Mouse (Mus musculus) kidney, postnatal 14 days (tissue): ENCODE data around the gene Arid3a.

ENCODE experiments used
- DNase-seq: peaks from one replicate; pipeline ENCODE4 v3.0.0; 2022; ENCODE audit warnings: mixed read lengths

Gene Arid3a

DNA sequence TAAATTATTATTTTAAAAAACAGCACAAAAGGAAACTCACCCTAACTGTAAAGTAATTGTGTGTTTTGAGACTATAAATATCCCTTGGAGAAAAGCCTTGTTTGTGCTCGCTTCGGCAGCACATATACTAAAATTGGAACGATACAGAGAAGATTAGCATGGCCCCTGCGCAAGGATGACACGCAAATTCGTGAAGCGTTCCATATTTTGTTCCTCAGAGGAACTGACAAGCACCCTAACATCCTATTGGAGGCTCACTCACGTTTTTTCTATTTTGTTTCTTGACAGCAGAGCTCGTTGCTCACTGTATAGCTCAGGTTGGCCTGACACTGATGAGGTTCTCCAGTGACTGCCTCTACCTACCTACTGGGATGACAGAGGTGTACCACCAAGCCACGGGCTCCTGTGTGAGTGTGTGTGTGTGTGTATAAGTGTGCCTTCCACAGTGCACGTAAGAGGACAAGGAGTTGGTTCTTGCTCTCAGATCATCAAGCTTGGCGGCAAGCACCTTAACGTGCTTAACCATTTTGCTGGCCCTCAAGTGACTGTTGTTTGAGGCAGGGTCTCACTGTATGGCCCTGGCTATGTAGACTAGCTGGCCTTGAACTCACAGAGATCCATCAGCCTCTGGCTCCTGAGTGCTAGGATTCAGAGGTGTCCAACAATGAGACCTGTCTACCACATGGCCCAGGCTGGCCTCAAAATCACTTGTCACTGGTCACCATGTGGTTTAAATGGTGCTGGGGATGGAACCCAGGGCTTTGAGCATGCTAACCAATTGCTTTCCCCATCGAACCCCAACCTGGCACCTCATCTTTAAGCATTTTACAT, 17.5 kb upstream of the Arid3a start:
- peak; percentile 64 for DNase-seq

DNA sequence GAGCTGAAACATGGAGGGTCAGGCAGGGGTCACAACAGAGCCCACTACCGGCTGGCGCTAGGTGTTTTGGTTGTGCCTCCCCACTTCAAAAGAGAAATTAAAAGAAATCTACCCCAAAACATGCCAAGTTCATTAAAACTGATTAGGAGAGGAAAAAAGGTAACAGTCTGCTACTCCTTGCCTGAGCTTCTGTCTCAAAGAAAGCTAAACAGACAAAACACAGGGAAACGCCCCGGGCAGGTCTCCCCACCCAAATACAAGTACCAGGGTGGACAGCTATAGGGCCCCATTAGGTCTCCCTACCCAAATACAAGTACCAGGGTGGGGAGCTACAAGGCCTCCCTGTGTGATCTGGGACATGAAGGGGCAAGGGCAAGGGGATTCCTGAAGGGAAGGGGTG, 16.3 kb upstream of the Arid3a start, which contains the start of gene Gm26602:
TSS of gene Gm26602 (plus strand) at position 301 of the 400 bp plus-strand sequence.
- DNase-seq = no peak

DNA sequence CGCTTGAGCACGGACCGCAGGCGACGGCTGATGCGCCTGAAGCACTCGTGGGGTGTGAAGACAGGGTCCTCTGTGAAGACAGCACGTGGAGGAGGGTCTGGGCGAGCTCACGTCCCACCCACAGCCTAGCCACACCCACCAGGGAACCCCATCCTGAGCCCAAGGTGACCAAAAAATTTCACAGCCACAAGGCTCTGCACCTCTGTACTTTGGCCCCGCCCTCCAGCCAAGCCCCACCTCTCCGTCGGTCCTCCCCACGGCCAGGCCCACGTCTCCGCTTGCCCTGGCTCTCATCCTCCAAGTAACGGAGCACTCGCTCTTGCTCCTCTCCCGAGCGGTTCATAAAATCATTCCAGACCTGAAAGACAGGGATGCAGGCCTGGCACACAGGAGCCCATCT, 14.4 kb upstream of the Arid3a start:
- no peak for DNase-seq

DNA sequence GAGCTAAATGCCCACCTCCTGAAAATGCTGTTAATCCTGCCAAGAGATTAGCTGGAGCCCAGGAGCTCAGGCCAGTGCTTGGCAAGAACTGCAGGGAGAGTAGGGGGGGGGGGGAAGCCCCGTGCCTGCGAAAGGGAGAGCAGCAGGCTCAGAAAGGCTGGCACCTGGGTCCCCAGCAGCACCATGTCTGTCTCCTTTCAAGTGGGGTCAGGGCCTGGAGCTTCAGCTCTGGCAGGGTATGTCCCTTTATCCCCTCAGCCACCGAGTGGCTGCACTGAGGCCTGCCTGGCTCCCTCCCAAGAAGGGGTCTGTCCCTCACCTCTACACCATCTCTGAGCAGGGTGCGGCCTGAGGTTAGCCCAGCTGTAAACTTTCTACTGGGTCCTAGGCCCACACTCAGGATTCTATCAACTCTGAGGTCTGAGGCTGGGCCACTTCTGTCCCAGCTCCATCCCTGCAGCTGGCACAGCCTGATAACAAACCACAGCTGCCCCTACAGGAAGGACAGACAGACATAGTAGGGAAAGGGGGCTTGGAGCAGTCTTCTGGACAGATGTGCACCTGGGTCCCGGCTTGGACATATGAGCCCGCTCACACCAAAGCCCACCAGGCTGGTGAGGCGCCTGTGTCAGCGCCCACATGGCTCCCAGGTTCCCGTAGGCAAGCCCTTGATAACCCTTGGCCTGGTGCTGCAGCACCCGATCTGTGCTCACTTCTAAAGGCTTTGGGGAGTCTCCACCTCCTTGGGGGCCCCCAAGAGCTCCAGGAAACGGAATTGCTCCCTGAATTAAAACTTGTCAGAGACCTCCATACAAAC, 12.5 kb upstream of the Arid3a start:
- DNase-seq = no peak

DNA sequence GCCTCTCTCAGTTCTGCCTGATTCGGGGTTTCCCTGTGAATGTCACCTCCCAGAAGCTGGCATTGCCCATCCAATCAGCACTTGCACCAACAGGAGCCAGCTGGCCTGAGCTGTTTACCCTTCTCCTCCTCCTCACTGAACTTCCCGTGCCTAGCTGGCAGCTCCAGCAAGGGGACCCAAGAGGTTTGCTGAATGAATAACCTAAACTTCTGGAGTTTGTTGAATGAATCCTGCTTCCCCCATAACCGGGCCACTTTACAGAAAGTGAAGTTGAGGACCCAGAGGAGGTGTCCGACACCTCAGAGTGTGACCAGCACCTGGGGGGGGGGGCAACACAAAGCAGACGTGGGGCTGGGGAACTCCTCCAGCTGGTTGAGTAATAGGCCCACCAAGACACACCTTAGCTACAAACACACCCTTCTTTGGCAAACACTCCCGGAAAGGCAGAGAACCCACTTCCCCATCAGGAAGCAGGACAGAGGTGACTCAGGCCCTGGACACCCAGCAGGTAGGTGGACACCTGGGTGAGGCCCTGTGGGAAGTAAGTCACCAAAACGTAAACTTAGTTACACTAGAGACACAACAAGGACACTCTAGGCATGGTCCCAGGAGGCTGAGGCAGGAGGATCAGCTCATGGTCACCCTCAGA, 11.8 kb upstream of the Arid3a start:
- DNase-seq = no peak

DNA sequence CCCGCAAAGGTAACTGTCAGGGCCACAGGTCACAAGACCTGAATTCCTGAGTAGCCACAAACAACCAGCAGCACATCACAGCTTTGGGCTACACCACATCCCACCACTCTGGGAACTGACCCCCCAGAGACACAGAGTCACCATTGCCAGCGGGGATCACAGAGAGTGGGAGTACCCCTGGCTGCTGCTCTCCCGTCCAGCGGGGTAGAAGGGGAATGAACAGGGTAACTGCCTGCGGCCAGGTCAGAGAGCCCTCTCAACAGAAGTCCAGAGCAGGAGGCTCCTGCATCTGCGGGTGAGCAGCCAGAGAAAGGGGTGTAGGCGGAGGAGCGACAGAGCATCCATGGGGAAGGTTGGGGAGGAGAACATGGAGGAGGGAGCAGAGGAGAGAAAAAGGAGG, 10.8 kb upstream of the Arid3a start:
- DNase-seq = no peak

DNA sequence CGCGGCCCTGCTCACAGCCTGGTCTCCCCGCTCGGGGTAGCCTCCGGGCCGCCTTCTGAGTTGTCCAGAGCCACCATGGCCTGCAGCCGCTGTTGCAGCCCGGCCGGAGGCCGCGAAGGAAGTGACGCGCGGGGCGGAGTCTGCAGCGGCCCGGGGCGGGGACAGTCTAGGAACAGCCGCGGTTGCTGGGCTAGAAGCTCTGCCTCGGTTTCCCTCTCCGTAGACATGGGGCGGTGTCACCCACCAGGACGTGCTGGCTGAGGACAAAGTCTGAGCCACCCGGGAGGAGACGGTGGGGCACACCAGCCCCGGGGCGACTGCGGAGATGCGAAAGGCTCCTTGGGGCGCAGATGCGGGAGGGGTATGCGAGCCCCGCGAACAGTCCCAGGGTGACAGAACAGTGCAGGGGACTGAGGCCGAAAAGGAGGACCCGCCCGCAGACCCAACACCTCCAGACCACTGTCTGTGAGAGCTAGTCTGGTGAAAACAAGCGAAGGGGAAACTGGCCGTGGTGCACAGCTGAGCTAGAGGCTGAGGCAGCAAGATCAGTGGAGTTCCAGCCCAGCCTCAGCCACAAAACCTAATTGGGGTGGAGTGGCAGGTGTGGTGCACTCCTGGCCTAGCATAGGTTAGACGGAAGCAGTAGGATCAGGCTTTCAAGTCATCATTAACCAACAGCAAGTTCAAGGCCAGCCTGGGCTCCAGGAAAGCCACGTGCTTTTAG, 9.9 kb upstream of the Arid3a start, which contains the start of gene Kiss1r:
TSS of gene Kiss1r (plus strand) at position 164 of the 724 bp plus-strand sequence.
- DNase-seq = peak; percentile 91

DNA sequence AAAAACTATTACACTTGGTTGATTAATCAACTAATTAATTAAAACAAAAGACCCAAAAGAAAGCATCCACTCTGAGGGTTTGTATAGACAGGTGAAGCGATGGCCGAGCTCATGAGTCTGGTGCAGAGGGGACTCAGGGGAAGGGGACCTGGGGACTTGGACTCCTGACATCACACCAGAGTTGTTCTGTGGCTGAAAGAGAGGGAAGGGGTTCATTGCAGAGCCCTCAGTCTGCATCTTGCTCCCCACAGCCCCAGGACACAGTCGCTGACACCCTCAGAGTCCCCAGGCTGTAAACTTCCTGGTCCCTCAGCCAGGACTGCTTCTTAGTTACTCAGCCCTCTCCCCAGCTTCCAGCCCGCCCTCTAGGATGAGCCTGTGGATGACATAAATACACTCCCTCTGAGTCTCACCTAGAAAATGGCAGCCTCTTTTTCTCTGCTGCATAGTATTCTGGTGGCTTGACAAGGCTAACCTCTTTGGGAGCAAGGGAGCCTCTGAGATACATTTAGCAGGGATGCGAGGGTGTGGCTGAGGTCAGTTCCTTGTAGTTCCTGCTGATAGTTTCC, 9.2 kb upstream of the Arid3a start:
- DNase-seq = no peak

DNA sequence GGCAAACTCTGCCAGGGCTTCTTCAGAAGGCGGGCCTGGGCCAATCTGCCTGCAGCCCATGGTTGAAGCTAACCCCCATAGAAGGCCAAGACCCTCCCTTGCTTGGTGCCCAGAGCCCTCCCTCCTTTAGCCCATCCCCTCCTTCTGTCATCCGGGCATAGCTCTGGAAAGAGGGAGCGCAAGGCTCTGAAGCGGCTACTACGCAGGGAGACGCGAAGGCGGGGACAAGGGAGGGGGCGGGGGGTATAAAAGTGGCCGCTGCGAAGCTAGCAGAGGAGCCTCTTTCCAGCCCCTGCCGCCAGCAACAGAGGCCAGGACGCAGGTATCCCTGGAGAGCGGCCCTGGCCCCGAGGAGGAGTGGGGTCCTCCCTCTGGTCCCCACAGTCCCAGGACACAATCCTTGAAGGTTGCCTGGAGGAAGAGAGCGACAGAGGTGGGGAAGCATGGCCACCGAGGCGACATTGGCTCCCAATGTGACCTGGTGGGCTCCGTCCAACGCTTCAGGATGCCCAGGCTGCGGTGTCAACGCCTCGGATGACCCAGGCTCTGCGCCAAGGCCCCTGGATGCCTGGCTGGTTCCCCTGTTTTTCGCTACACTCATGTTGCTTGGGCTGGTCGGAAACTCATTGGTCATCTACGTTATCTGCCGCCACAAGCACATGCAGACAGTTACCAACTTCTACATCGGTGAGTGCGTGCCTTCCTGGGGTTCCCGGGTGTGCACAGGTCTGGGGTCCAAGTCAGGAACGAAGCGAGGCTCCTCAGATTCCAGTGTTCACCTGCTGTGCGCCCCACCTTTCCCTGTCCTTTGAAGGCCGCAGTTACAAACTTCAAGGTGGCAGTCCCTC, 8.4 kb upstream of the Arid3a start:
- no peak for DNase-seq

DNA sequence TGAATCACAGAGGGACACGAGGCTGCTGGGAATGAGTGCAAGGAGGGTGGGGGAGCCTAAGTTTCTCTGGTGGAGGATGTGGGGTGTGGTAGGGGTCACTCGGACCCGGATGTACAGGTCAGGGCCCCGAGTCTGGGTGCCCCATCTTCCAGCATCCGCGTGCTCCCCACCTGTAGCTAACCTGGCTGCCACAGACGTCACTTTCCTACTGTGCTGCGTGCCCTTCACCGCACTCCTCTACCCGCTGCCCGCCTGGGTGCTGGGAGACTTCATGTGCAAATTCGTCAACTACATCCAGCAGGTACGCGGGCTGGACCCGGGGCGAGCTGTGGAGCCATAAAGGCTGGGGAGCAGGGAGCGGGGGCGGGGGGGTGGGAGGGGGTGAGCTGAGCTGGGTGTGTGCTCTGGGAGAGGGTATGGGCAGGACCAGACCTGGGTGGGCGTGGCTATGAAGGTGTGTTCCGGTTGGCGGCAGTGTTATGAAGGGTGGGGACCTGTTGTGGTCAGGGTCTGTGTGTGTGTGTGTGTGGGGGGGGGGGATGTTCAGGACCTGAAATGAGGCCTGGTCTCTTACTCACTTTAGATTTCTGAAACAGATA, 7.5 kb upstream of the Arid3a start:
- no peak for DNase-seq

DNA sequence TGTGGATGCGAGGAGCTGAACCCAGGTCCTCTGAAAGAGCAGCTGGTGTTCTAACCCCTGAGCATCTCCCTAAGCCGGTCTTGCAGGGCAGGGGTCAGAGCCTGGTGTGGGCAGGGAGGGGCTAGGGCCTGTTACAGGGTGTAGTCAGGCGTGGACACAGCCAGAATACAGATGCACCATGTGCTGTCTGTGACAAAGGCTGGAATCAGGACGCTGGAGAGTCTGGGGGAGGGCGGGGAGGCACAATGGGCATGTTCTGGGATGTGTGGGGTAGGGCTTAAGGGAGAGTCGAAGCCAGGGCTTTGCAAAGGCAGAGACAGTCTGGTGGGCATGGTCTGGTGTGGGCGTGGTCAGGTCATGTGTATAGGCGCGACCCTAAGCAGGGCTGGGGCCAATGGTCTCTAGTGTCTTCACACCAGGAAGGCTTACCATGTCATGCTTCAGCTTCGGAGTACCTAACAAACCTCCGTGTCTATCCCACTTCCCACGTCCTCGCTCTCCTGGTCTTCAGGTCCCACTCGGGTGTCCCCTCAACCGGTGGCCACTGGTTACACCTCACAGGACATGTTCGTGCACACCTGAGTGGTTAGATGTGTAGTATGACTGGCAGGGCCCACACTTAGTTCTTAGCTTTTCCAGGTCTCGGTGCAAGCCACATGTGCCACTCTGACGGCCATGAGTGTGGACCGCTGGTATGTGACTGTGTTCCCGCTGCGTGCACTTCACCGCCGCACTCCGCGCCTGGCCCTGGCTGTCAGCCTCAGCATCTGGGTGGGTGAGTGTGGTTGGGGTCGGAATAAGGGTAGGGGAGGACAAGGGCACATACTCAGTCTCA, 6.6 kb upstream of the Arid3a start:
- no peak for DNase-seq

DNA sequence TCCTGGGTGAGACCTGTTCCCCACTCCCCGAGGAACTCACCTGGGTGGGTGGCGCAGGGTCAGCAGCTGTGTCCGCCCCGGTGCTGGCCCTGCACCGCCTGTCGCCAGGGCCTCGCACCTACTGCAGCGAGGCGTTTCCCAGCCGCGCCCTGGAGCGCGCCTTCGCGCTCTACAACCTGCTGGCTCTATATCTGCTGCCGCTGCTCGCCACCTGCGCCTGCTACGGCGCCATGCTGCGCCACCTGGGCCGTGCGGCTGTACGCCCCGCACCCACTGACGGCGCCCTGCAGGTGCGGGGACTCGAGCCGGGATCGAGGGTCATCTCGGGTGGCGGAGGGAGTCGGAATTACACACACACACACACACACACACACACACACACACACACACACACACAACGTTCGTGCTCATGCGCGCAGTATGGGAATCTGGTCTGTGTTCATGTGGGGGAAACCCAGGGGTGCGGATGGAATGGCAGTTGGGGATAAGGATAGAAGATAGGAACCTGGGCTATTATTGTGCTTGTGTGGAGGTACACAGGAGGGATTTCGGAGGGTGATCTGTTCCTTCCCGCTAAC, 5.8 kb upstream of the Arid3a start, which contains the start of gene R3hdm4:
TSS of gene R3hdm4 (minus strand) at position 251 of the 578 bp plus-strand sequence.
- DNase-seq = no peak

DNA sequence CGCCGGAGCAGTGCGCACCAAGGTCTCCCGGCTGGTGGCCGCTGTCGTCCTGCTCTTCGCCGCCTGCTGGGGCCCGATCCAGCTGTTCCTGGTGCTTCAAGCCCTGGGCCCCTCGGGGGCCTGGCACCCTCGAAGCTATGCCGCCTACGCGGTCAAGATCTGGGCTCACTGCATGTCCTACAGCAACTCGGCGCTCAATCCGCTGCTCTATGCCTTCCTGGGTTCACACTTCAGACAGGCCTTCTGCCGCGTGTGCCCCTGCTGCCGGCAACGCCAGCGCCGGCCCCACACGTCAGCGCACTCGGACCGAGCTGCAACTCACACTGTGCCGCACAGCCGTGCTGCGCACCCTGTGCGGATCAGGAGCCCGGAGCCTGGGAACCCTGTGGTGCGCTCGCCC, 5.3 kb upstream of the Arid3a start:
- no peak for DNase-seq

DNA sequence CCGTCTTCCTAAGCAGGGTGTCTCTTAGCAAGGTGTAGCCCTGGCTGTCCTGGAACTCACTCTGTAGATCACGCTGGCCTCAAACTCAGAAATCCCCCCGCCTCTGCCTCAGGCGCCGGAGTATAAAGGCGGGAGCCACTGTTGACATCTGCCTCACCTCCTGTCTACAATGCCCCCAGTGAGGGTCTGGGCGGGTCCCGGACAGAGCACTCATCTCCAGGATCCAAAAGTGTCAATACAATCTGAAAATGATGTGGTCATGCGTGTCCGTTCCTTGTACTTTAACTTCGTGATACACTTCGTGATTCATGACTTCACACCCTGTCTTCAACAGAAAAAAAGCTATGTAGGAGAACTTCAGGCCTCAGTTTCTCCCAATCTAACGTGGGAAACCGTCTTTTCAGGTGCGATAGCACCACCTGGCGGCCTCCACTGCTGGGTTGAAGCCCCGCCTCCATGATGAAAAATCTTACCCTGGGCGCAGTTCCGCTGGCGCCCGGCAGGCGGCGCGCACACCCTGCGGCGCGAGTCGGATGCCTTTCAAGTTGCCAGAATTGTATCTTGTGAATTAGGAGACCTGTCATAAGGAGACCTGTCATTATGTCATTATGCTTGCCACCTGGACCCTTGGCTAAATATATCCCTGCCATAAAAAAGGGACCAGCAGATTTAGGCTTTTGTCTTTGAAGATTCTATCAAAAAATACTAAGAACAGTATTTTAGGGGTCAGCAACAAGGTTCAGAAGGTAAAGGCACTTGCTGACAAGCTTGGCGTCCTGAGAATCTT, 1.7 kb upstream of the Arid3a start:
- peak; percentile 94 for DNase-seq

DNA sequence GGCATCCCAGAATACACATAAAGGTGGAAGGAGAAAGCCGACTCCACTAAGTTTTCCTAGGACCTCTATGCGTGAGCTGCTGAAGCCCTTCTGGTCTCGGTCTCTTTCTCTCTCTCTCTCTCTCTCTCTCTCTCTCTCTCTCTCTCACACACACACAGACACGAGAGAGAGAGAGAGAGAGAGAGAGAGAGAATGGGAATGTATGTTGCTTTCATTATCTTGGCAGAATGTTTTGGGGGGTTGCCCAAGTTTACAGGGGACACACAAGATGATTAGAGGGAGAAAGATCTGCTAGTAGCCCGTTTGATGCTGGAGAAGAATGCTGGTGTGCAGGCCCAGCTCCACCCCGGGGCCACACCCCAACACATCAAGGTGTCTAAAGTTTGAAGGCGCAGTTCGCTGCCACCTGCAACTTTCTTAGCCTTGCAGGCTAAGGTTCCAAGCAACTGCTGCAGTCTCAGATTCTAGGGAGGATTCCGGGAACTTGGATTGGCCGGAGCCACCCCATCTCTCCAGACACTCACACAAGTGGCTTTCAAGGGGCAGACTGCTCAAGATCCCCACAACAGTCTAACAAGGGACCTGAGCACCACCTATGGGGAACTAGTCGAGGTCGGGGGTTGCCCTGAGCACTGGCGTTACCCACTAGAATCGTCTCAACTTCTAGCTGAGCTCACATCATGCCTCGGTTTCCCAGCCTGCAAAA, 905 bp upstream of the Arid3a start:
- no peak for DNase-seq

DNA sequence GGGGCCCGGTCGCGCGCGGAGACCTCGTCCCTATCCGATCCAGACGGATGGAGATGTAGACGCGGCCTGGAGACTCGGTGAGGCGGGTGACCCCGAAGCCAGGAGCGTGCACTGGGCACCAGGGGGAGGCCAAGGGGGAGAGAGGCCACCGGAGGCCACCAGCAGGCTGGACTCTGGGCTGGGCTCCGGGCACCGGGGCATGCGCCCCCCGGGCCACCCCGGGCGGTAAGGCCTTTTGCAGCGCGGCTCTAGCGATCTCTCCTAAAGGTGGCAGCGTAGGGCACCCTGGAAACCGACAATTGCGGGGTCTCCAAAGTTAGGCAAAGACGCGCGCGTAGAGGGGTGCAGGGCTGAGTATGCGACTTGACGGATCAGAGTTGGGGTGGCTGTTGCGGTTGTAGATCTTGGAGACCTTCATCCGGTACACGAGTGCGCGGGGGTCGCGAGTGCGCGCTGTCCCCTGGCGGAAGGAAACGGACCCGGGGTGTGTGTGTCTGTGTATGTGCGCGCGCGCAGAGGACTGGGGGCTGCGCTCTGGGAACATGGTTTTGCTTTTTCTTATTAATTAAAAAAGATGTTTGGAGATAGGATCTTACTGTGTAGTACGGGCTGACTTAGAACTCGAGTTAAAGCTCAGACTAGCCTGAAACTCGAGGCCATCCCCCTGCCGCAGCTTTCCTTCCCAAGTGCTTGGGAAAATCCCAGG, 634 bp downstream of the Arid3a start:
- DNase-seq = peak; percentile 79

DNA sequence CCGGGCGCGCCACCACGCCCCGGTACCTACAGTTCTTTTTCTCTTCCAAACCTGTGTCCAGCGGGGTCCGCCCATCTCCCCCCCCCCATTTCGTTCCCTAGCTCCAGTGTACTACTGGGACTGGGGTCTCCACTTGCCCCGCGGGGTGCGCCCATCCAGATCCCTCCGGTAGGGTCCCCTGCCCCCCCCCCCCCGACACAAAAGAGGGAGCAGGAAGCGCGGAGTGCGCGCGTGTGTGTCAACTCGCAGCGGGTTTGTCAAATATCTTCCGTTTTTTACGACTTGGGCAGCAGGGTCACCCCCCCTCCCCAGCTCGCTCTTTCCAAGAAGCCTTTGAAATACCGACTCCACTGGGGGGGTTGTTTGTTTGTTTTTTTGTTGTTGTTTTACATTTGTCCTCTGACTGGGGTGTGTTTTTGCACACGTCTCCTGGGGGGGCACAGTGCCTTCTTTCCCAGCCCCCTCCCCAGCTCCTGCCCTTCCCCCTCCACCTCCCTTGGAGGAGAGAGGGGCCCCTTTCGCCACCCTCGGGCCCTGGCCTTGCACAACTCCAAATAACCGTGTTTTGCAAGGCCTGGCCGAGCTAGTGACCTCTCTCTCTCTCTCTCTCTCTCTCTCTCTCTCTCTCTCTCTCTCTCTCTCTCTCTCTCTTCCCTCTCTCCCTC, 1.3 kb downstream of the Arid3a start:
- peak; percentile 68 for DNase-seq
